Mouse (Mus musculus): ENCODE results near the gene Hoxc11. TPM values are rescaled to one million over a fixed set of nuclear protein-coding genes. Genes with fewer than 3 reads are reported as not detected.

Gene Hoxc11
- polyA plus RNA-seq, 1 experiment from 2014 or later: not detected

DNA sequence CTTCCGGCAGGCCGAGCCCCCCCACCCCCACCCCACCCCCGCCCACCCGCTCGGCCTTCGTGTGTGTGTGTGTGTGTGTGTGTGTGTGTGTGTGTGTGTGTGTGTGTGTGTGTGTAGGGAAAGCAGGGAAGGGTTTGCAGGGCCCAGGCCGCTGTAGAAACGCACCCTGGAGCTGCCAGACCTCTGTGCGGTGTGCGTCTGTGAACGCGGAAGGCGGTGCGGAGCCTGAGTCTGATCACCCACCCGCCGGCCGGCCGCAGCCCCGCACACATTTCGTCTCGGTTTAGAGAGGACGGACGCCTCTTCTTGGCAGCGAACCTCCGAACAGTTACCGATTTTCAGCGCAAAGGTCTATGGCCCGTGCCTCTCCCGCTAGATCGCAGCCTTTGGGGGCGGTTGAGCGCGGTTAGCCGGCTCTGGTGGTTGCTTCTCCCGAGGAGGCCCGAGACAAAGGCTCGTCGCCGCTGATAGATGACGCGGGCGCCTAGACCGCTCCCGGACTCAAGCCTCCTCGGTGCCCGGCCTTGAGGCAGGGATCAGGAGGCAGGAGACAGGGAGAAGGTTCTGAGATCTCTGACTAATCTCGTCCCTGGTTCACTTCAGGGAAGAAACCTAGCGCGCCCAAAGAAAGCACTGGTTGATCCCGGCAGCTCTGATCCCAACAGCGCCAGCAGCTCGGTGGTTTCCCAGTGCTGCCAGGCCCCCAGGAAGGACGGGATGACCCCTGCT lies 11.3 kb upstream of the Hoxc11 start:
- H3K4me2 ChIP-seq: peak overlapping the region; percentile 35
- no peak for ATAC-seq (replicated peaks)
- H3K9ac ChIP-seq: no peak overlapping the region
- H3K36me3 ChIP-seq (replicated peaks): no peaks in the 10 kb centered on the region
- H3K9me3 ChIP-seq: no peaks in the 10 kb centered on the region
- peak overlapping the region; percentile 23; the same call in 1 of the 2 replicates for H3K4me3 ChIP-seq
- H3K27ac ChIP-seq: no peak overlapping the region
- under 1% methylated on average over 45 of the region's 53 CpGs for WGBS
- peaks cover 7% of the 10 kb centered on the region for H3K4me1 ChIP-seq
- H3K27me3 ChIP-seq (replicated peaks): peaks cover 98% of the 10 kb centered on the region

DNA sequence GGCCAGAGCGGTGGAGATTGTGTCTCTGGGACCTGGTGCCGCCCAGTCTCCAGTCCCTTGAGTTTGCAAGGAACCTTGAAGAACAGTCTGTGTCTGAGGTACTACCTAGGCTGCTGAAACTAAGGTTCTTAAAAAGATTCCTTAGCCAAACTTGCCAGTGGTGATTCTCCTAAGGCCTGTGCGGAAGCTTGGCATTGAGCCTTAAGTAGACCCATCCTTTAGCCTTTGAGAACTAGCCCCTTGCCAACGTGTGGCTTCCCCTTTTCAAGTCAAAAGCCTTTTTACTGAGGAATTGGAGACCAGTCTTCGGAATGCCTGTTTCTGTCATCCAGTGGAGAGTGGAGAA lies 10.8 kb upstream of the Hoxc11 start:
- H3K4me2 ChIP-seq: no peak overlapping the region; the same call in 1 of the 2 replicates
- peaks cover 98% of the 10 kb centered on the region for H3K27me3 ChIP-seq (replicated peaks)
- no peak for ATAC-seq (replicated peaks)
- 5% methylated on average over 5 of the region's 5 CpGs for WGBS
- no peaks in the 10 kb centered on the region for H3K9me3 ChIP-seq
- H3K36me3 ChIP-seq (replicated peaks): no peaks in the 10 kb centered on the region
- H3K4me3 ChIP-seq: no peak overlapping the region
- peaks cover 7% of the 10 kb centered on the region for H3K4me1 ChIP-seq
- H3K27ac ChIP-seq: no peak overlapping the region
- no peak overlapping the region for H3K9ac ChIP-seq

DNA sequence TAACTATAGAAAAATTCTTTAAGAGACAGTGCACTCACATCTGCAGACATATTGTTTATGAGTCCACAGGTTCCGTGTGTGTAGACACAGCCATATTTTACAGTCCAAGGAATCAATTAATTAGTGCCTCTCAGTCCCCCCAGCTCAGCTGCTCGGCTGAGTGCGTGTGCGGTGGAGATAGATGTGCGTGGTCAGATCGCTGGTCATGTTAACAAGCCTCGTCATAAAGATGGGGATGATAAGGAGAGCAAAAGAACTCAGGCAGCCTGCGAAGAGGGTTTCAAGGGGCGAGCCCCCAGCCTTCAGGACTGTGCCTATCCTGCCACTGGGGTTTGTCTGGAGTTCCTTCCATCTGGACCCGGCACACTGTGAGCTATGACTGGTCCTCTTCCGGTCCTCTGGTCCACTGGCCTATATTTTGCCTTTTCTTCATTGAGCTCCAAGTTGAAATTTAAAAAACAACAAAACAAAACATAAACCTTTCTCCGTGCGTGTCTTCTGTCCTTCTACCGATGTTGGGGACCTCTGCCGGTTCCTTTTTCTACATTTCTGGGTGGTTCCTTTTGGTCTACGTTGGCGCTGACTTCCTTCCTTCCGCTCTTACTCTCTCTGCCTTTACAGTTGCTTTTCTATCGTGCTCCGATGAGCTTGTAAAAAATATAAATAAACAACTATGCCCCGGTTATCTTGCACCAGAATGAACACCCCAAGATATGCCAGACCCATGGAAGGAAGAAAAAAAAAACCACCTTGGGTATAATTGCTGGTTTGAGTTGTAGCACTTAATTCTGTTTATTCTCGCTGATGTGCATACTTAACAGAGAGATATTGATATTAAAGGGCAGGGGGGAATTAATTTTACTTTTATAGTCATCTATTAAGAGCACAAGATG lies 8.8 kb upstream of the Hoxc11 start:
- Histone ChIP-seq H3K9me3 (no peaks in the 10 kb centered on the region), H3K9ac (no peak overlapping the region), H3K27ac (no peak overlapping the region), H3K4me2 (no peak overlapping the region), H3K4me3 (no peak overlapping the region), H3K4me1 (peaks cover 4% of the 10 kb centered on the region), H3K27me3 (replicated peaks) (peaks cover 96% of the 10 kb centered on the region), H3K36me3 (replicated peaks) (no peaks in the 10 kb centered on the region)
- no peak for ATAC-seq (replicated peaks)
- 12% methylated on average over 22 of the region's 22 CpGs for WGBS

DNA sequence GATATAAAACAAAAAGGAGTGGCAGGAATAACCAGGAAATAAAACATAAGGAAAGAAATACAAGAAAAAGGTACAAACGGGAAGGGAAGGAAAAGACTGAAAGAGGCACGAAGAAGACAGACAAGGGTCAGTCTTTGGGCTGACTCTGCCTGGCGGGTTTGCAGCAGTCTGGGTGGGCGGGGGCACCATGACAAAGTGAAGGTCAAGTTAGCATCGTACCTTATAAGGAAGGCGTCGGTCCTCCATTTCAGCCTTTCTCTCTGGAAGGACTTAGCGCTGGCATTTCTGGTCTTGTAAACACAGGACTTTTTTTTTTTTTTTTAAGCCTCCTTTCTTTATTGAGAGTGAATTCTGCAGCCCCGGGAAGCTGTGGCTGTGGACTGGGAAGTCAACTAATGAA lies 7.0 kb upstream of the Hoxc11 start:
- no peak overlapping the region for H3K4me3 ChIP-seq
- ATAC-seq (replicated peaks): no peak
- H3K27ac ChIP-seq: no peak overlapping the region
- H3K4me1 ChIP-seq: peaks cover 4% of the 10 kb centered on the region
- H3K9ac ChIP-seq: no peak overlapping the region
- no peak overlapping the region for H3K4me2 ChIP-seq
- peaks cover 96% of the 10 kb centered on the region for H3K27me3 ChIP-seq (replicated peaks)
- H3K9me3 ChIP-seq: no peaks in the 10 kb centered on the region
- H3K36me3 ChIP-seq (replicated peaks): no peaks in the 10 kb centered on the region
- 2% methylated on average over 9 of the region's 9 CpGs for WGBS

- WGBS: 9% methylated on average over 2 of the region's 2 CpGs
- H3K4me3 ChIP-seq: no peak overlapping the region
- H3K9ac ChIP-seq: no peak overlapping the region
- H3K4me1 ChIP-seq: no peaks in the 10 kb centered on the region
- H3K4me2 ChIP-seq: no peak overlapping the region
- H3K27me3 ChIP-seq (replicated peaks): peaks cover 98% of the 10 kb centered on the region
- H3K36me3 ChIP-seq (replicated peaks): no peaks in the 10 kb centered on the region
- no peak for ATAC-seq (replicated peaks)
- H3K27ac ChIP-seq: no peak overlapping the region
- H3K9me3 ChIP-seq: no peaks in the 10 kb centered on the region
Observed at GRCm38 (mm10) chr15:102948842-102949241, 5.4 kb upstream of the Hoxc11 start.

DNA sequence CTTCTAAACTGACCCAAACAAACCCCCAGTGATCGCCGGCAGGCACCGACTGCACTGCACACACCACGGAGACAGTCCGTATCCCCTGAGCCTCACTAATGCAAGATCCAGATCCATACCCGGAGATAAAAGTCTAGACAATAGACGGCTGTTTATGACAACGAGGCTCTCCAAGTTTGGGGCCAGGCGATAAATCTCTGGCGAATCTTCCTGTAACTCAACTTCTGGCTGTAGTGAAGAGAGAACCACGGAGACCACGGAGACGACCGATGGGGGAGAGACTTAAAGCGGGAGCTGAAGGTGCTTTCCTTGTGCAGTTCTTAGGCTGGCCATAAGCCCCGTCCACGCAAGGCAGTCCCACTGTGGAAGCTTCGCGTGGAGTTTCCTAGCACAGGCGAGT lies 4.5 kb upstream of the Hoxc11 start:
- no peak overlapping the region for H3K9ac ChIP-seq
- peaks cover 98% of the 10 kb centered on the region for H3K27me3 ChIP-seq (replicated peaks)
- H3K9me3 ChIP-seq: no peaks in the 10 kb centered on the region
- H3K36me3 ChIP-seq (replicated peaks): no peaks in the 10 kb centered on the region
- H3K4me1 ChIP-seq: no peaks in the 10 kb centered on the region
- no peak for ATAC-seq (replicated peaks)
- H3K27ac ChIP-seq: no peak overlapping the region
- no peak overlapping the region for H3K4me2 ChIP-seq
- 2% methylated on average over 20 of the region's 20 CpGs for WGBS
- no peak overlapping the region for H3K4me3 ChIP-seq

GRCm38 (mm10) chr15:102950877-102951276 lies 3.4 kb upstream of the Hoxc11 start:
- 5% methylated on average over 2 of the region's 2 CpGs for WGBS
- no peaks in the 10 kb centered on the region for H3K36me3 ChIP-seq (replicated peaks)
- H3K9me3 ChIP-seq: no peaks in the 10 kb centered on the region
- H3K27me3 ChIP-seq (replicated peaks): peaks cover 98% of the 10 kb centered on the region
- no peak overlapping the region for H3K9ac ChIP-seq
- H3K4me3 ChIP-seq: no peak overlapping the region
- ATAC-seq (replicated peaks): no peak
- no peak overlapping the region for H3K4me2 ChIP-seq
- H3K27ac ChIP-seq: no peak overlapping the region
- no peaks in the 10 kb centered on the region for H3K4me1 ChIP-seq

DNA sequence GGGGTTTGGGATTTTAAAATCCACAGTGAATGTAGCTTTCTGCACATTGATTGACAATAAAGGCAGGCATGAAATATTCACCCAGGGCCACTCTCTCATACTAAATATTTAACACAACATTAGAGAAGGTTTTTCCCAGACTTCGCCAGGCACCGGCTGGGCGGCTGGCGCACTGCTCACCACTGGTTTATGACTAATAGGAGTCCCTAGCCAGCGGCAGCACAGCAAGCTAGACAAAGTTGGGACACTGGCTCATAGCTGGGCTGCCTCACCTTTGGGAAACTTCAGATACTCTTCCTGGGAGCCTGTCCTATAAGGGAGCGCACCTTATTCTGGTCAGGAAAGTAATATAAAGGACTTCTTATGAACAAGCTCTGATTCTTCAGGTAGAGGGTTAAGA lies 666 bp upstream of the Hoxc11 start:
- no peaks in the 10 kb centered on the region for H3K4me1 ChIP-seq
- H3K36me3 ChIP-seq (replicated peaks): no peaks in the 10 kb centered on the region
- no peak overlapping the region for H3K9ac ChIP-seq
- H3K4me2 ChIP-seq: no peak overlapping the region
- H3K9me3 ChIP-seq: no peaks in the 10 kb centered on the region
- H3K27ac ChIP-seq: no peak overlapping the region
- WGBS: 5% methylated on average over 6 of the region's 6 CpGs
- H3K27me3 ChIP-seq (replicated peaks): peaks cover 98% of the 10 kb centered on the region
- no peak overlapping the region for H3K4me3 ChIP-seq
- ATAC-seq (replicated peaks): no peak

DNA sequence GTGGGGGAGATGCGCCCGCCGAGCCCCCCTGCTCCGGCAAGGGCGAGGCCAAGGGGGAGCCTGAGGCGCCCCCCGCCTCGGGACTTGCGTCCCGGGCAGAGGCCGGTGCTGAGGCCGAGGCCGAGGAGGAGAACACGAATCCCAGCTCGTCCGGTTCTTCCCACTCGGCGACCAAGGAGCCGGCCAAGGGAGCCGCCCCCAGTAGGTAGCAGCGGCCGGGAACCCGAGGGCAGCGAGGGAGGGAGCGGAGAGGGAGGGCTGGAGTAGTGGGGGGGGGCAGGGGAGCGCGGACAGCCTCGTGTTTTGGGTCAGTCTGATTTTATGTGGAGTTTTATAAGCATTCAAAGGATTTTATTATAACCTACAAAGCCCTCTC lies 768 bp downstream of the Hoxc11 start:
- H3K36me3 ChIP-seq (replicated peaks): no peaks in the 10 kb centered on the region
- H3K9me3 ChIP-seq: no peaks in the 10 kb centered on the region
- H3K27ac ChIP-seq: no peak overlapping the region
- no peak overlapping the region for H3K4me3 ChIP-seq
- no peak for ATAC-seq (replicated peaks)
- H3K4me2 ChIP-seq: no peak overlapping the region
- WGBS: under 1% methylated on average over 28 of the region's 28 CpGs
- no peaks in the 10 kb centered on the region for H3K4me1 ChIP-seq
- no peak overlapping the region for H3K9ac ChIP-seq
- peaks cover 94% of the 10 kb centered on the region for H3K27me3 ChIP-seq (replicated peaks)

GRCm38 (mm10) chr15:102955833-102956640 lies 1.8 kb downstream of the Hoxc11 start:
- no peak overlapping the region for H3K4me3 ChIP-seq
- H3K9me3 ChIP-seq: no peaks in the 10 kb centered on the region
- no peaks in the 10 kb centered on the region for H3K4me1 ChIP-seq
- H3K27ac ChIP-seq: no peak overlapping the region
- no peak for ATAC-seq (replicated peaks)
- H3K36me3 ChIP-seq (replicated peaks): no peaks in the 10 kb centered on the region
- H3K4me2 ChIP-seq: no peak overlapping the region
- H3K27me3 ChIP-seq (replicated peaks): peaks cover 95% of the 10 kb centered on the region
- no peak overlapping the region for H3K9ac ChIP-seq
- under 1% methylated on average over 40 of the region's 40 CpGs for WGBS

- Histone ChIP-seq H3K4me3 (no peak overlapping the region), H3K4me2 (no peak overlapping the region), H3K9ac (no peak overlapping the region), H3K27me3 (replicated peaks) (peaks cover 94% of the 10 kb centered on the region), H3K4me1 (no peaks in the 10 kb centered on the region), H3K9me3 (no peaks in the 10 kb centered on the region), H3K27ac (no peak overlapping the region), H3K36me3 (replicated peaks) (no peaks in the 10 kb centered on the region)
- no peak for ATAC-seq (replicated peaks)
- WGBS: 2% methylated on average over 12 of the region's 12 CpGs
Observed at GRCm38 (mm10) chr15:102956906-102957305, 2.7 kb downstream of the Hoxc11 start.

DNA sequence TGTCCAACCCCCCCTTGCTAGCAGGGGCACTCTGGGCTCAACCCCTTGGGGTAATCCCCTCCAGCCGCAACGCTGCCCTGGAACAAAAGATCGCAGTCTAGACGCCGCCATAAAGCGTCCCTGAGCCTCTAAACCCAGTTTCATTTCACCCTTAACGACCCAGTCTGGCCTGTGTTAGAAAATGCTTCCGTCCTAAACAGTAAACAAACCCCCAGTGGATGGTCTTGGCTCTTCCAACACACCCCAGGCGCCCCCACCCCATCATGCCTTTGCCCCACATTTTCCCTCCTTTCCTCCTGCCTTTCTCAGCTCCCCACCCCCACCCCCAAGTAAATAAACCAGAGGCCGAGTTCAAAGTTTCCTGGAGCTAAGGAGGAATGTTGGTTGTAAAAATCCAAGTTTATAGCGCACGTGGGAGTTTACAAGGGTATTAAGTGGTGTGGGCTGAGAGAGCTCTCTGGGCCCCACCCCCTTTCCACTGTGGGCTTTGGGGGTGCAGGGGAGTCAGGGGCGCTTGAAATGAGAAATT lies 5.5 kb downstream of the Hoxc11 start:
- no peaks in the 10 kb centered on the region for H3K36me3 ChIP-seq (replicated peaks)
- H3K4me1 ChIP-seq: no peaks in the 10 kb centered on the region
- H3K27me3 ChIP-seq (replicated peaks): peaks cover 92% of the 10 kb centered on the region
- WGBS: under 1% methylated on average over 13 of the region's 13 CpGs
- H3K9me3 ChIP-seq: no peaks in the 10 kb centered on the region
- no peak for ATAC-seq (replicated peaks)
- H3K9ac ChIP-seq: no peak overlapping the region
- H3K27ac ChIP-seq: no peak overlapping the region
- no peak overlapping the region for H3K4me3 ChIP-seq
- H3K4me2 ChIP-seq: no peak overlapping the region
